Mouse (Mus musculus) CD4-positive, CD25-positive, alpha-beta regulatory T cell, adult 9 weeks (primary cell): ENCODE measurements around the gene Sec22c. TPM values are rescaled to one million over a fixed set of nuclear protein-coding genes. Genes with fewer than 3 reads are reported as not detected.

Experiments used
- polyA plus RNA-seq: library from polyadenylated mRNA; unstranded; fragments of 100-300 nt; shearing (Covaris generic); gene quantifications from one replicate; pipeline ENCODE4 v1.2.1, GENCODE M21; 2017

Gene Sec22c
- polyA plus RNA-seq = 31.7 TPM

GRCm38 (mm10) chr9:121704646-121705625 is at the start of gene Sec22c:
Gene Sec22c, minus strand, starts transcription at chr9:121705490.

GRCm38 (mm10) chr9:121718792-121719318 is 13.6 kb upstream of the Sec22c start, which contains the start of gene Nktr:
Gene Nktr, plus strand, starts transcription at chr9:121719169.

GRCm38 (mm10) chr9:121709898-121710583 is 4.8 kb upstream of the Sec22c start, which contains the start of gene Ss18l2:
Gene Ss18l2, plus strand, starts transcription at chr9:121710329.

GRCm38 (mm10) chr9:121642401-121643181 is 62.7 kb downstream of the Sec22c start, which contains the start of gene Vipr1:
Gene Vipr1, plus strand, starts transcription at chr9:121642716.

GRCm38 (mm10) chr9:121642001-121642400 is 63.3 kb downstream of the Sec22c start, which contains the start of gene Lyzl4:
Gene Lyzl4, minus strand, starts transcription at chr9:121642096.

Other genes starting within 250 kb of the Sec22c start
- gene Cck, start 209.8 kb downstream of the Sec22c start, polyA plus RNA-seq = not detected
- gene Lyzl4, start 63.4 kb downstream of the Sec22c start, polyA plus RNA-seq = not detected
- gene Vipr1, start 62.8 kb downstream of the Sec22c start, polyA plus RNA-seq = 8.3 TPM
- 40.4 TPM for gene Ss18l2, start 4.8 kb upstream of the Sec22c start, polyA plus RNA-seq
- 102 TPM for gene Nktr, start 13.7 kb upstream of the Sec22c start, polyA plus RNA-seq
- gene Zfp651, start 53.8 kb upstream of the Sec22c start, polyA plus RNA-seq = 0.24 TPM
- gene Klhl40, start 72.1 kb upstream of the Sec22c start, polyA plus RNA-seq = not detected
- not detected for gene Hhatl, start 87.0 kb upstream of the Sec22c start, polyA plus RNA-seq
- not detected for gene Ccdc13, start 134.0 kb upstream of the Sec22c start, polyA plus RNA-seq
- gene Higd1a, start 152.9 kb upstream of the Sec22c start, polyA plus RNA-seq = 119 TPM
- not detected for gene Ackr2, start 192.9 kb upstream of the Sec22c start, polyA plus RNA-seq
- gene Cyp8b1, start 210.8 kb upstream of the Sec22c start, polyA plus RNA-seq = not detected
- not detected for gene Fam198a, start 245.5 kb upstream of the Sec22c start, polyA plus RNA-seq